Mouse (Mus musculus) olfactory bulb, adult 2 months (tissue): Measurements from ENCODE around the gene Ccdc78. TPM values are rescaled to one million over a fixed set of nuclear protein-coding genes. Genes with fewer than 3 reads are reported as not detected.
"Not testable (repeated sequence)": the region's sequence is repeated elsewhere in the genome, so short reads cannot be mapped to it uniquely, and the experiment has no call there.

Experiments
- H3K27ac ChIP-seq: fragments of 200-500 bp; 2 replicates; pipeline ENCODE4 v1.5.1; 2012; ENCODE audit warnings: low read depth, low read length; ENCODE audit not compliant: insufficient read depth
- H3K4me1 ChIP-seq: fragments of 200-500 bp; 2 replicates; pipeline ENCODE4 v1.6.1; 2012; ENCODE audit warnings: low read length; ENCODE audit not compliant: control insufficient read depth, insufficient read depth
- H3K4me3 ChIP-seq: fragments of 200-500 bp; 2 replicates; pipeline ENCODE4 v1.5.1; 2012; ENCODE audit warnings: mild to moderate bottlenecking, low read depth, low read length, moderate library complexity; ENCODE audit not compliant: insufficient read depth
- CTCF ChIP-seq: fragments of 200-500 bp; IDR thresholded peaks from 2 replicates; pipeline ENCODE4 v1.5.1; 2012; ENCODE audit warnings: low read depth, mild to moderate bottlenecking, low read length, moderate library complexity; ENCODE audit not compliant: insufficient read depth
- POLR2A ChIP-seq: fragments of 200-500 bp; IDR thresholded peaks from 2 replicates; pipeline ENCODE4 v1.6.1; 2012; ENCODE audit warnings: mild to moderate bottlenecking, low read depth, low read length, moderate library complexity; ENCODE audit not compliant: insufficient read depth
- WGBS: fragments of 180-500 bp; shearing (Covaris S2); methylation state at CpG from one replicate; pipeline ENCODE4 v1.1.7; 2018; 5-methylcytosine and 5-hydroxymethylcytosine counted together
- polyA plus RNA-seq: library from polyadenylated mRNA; stranded (reverse); fragments of >200 nt; gene quantifications from 2 replicates; pipeline ENCODE4 v1.2.4, GENCODE M21; 2012; ENCODE audit warnings: low replicate concordance; ENCODE audit not compliant: missing spikeins, insufficient read depth, insufficient read length

The Ccdc78 gene
- polyA plus RNA-seq, 1 experiment = not detected

- no peak for TF ChIP-seq POLR2A
- no peak for TF ChIP-seq CTCF
- Histone ChIP-seq H3K4me3 (no peak overlapping the region), H3K27ac (no peak overlapping the region), H3K4me1 (peaks cover 34% of the 10 kb centered on the region)
- 90% methylated on average over 4 of the region's 4 CpGs for WGBS
Observed at GRCm38 (mm10) chr17:25806507-25806906, 20.1 kb downstream of the Ccdc78 start.

DNA sequence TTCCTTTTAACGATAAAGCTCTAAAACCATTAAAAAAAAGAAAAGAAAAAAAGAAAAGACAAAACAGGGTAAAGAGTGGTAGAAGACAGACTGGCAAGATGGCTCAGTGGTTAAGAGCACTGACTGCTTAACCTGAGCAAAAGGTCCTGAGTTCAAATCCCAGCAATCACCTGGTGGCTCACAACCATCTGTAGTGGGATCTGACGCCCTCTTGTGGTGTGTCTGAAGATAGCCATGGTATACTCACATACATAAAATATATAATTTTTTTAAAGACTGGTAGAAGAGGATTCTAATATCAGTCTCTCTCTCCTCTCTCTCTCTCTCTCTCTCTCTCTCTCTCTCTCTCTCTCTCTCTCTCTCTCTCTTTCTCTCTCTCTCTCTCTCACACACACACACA, 21.1 kb downstream of the Ccdc78 start:
- H3K4me3 ChIP-seq, H3K27ac ChIP-seq: not testable (repeated sequence)
- peaks cover 39% of the 10 kb centered on the region for H3K4me1 ChIP-seq
- WGBS = 42% methylated on average over 2 of the region's 2 CpGs

GRCm38 (mm10) chr17:25808028-25808427, 21.6 kb downstream of the Ccdc78 start:
- H3K4me3 ChIP-seq = no peak overlapping the region
- peaks cover 37% of the 10 kb centered on the region for H3K4me1 ChIP-seq
- peak overlapping the region; percentile 86 for H3K27ac ChIP-seq
- no peak for TF ChIP-seq CTCF
- no peak for TF ChIP-seq POLR2A
- 37% methylated on average over 5 of the region's 5 CpGs for WGBS

DNA sequence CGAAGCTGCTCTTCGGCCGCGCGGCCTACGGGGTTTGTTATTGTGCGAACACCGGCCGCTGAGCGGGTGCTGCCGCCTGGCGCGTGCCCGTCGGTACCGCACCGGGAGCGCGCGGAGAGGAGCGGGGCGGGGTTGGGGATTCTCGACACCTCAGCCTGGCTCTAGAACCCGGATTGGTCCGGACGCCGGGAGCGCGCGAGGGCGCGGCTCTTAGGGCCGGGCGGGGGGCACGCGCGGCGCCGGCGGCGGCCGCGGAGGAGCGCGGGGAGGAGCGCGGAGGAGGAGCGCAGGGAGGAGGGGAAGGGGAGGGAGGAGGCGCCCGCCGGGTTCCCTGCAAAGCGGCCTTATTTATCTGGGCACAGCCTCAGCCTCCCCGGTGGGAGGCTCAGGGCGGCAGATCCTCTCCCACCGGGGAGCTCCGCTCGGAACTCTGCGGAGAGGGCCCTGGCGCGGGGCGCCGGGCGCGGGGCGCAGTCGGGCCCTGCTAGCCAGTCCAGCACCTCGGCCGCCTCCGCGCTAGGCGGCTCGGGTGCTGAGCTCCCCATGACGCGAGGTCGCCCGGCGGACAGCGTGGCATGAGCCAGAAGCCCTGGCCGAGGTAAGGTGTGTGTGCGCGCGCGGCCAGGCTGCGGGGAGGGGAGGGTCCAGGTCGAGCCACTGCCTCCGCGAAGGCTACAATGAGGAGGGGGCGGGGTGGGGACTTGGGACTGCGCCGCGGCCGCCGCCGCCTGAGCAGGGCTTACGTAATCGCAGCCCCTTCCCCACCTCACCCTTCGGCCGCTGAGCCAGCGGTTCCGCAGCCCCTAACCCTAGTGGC, 22.6 kb downstream of the Ccdc78 start, which contains the start of gene Fbxl16:
Fbxl16 (plus strand) TSS at position 297 of the 817 bp plus-strand sequence.
- under 1% methylated on average over 98 of the region's 100 CpGs for WGBS
- Histone ChIP-seq H3K27ac (peak within 1 kb of the TSS; percentile 86), H3K4me3 (peak within 1 kb of the TSS; percentile 77), H3K4me1 (peaks cover 38% of the 10 kb centered on the region)
- TF ChIP-seq POLR2A (peak; percentile 91), CTCF (0 out of 2 replicates have a peak, but pooled peaks have one; percentile 14)

DNA sequence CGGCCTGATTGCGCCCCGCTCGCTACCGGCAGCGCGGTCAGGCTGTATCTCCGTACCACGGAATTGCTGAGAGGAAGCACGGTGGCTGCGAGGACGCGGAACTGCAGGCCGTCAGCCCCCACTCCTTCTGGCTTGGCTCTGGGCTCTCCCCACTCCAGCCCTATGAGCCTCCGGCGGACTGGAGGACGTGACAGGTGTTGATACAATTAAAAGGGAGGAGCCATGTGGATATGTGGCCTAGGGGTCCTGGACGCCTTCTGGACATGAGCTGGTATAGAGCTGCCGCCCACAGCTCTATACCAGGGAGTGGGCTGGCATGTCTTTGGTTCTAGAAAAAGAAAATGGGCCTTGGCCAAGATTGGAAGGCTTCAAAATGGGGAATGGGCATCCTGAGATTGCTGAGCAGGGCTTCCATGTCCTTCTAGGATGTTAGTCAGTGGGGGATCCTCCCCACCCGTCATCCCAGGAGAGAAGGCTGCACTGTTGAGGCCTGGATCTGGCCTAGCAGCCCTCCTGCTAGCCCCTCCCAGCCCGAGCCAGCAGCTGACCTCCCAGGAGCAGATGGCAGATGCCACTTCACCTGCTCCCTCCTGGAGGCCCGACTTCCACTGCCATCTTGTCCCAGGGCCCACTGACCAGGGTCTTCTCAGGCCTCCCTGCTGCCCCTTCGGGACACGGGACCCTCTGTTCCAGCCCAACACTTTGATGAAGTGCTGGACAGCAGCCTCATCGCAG, 23.4 kb downstream of the Ccdc78 start:
- 7% methylated on average over 25 of the region's 25 CpGs for WGBS
- Histone ChIP-seq H3K4me3 (peak overlapping the region; percentile 77), H3K27ac (peak overlapping the region; percentile 76), H3K4me1 (peaks cover 38% of the 10 kb centered on the region)
- TF ChIP-seq POLR2A (no peak), CTCF (no peak)

GRCm38 (mm10) chr17:25810890-25811289, 24.5 kb downstream of the Ccdc78 start:
- TF ChIP-seq POLR2A (no peak), CTCF (no peak)
- Histone ChIP-seq H3K27ac (no peak overlapping the region), H3K4me3 (peak overlapping the region; percentile 77; the same call in 1 of the 2 replicates), H3K4me1 (peaks cover 42% of the 10 kb centered on the region)
- 58% methylated on average over 4 of the region's 4 CpGs for WGBS

GRCm38 (mm10) chr17:25813471-25813870, 27.1 kb downstream of the Ccdc78 start:
- Histone ChIP-seq H3K4me3 (peak overlapping the region; percentile 44), H3K27ac (peak overlapping the region; percentile 66), H3K4me1 (peaks cover 40% of the 10 kb centered on the region)
- TF ChIP-seq CTCF (peak; percentile 32; the same call in 1 of the 2 replicates), POLR2A (0 out of 2 replicates have a peak, but pooled peaks have one; percentile 20)
- whole genome bisulfite sequencing = under 1% methylated on average over 20 of the region's 20 CpGs

- TF ChIP-seq POLR2A (no peak), CTCF (no peak)
- Histone ChIP-seq H3K4me1 (peaks cover 17% of the 10 kb centered on the region), H3K27ac (no peak overlapping the region), H3K4me3 (no peak overlapping the region)
- 86% methylated on average over 11 of the region's 11 CpGs for WGBS
Observed at GRCm38 (mm10) chr17:25817662-25818061, 31.3 kb downstream of the Ccdc78 start.

- Histone ChIP-seq H3K4me1 (peaks cover 14% of the 10 kb centered on the region), H3K4me3 (no peak overlapping the region), H3K27ac (no peak overlapping the region)
- WGBS = 24% methylated on average over 46 of the region's 46 CpGs
- no peak for TF ChIP-seq POLR2A
- TF ChIP-seq CTCF = no peak
Observed at GRCm38 (mm10) chr17:25818851-25819780, 32.7 kb downstream of the Ccdc78 start.
